Mouse (Mus musculus): Measurements from ENCODE around the gene Ldah. TPM values are rescaled to one million over a fixed set of nuclear protein-coding genes. Genes with fewer than 3 reads are reported as not detected.

Gene Ldah
- polyA plus RNA-seq, 1 experiment from 2014 or later, result 48.5 TPM

DNA sequence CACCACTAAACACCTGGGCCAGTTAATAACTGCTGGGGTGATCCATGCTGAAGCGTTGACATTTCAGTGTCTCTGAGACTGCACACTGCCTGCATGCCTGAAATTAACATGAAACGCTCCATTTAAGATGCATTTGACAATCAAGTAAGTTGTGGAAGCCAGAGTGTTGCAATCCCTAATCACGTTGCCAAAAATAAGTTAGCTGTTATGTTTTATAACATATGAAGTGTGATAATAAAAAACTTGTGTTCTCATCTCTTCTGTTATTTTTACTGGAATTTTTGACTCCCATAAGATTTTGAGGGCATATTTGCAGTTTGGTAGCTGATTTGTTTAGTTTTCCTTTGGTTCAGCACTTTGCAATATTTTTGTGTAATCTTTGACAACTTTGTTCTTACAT is 34.3 kb downstream of the Ldah start:
- Histone ChIP-seq H3K36me3 (ENCODE audit: insufficient read depth) (peaks cover 9% of the 10 kb centered on the region; the same call in 1 of the 2 replicates), H3K27me3 (ENCODE audit: insufficient read depth, low read length) (no peaks in the 10 kb centered on the region), H3K27ac (ENCODE audit: low read depth) (no peak overlapping the region), H3K9ac (no peak overlapping the region), H3K4me1 (ENCODE audit: insufficient read depth) (no peaks in the 10 kb centered on the region), H3K4me2 (no peak overlapping the region), H3K4me3 (ENCODE audit: low read depth, low read length) (no peak overlapping the region), H3K9me3 (ENCODE audit: low read depth, low read length) (no peaks in the 10 kb centered on the region)
- DNase-seq (peak; percentile 49), ATAC-seq (ENCODE audit: insufficient read depth) (no peak)
- TF ChIP-seq CTCF (IDR thresholded peaks at IDR 0.05; ENCODE audit: low read depth), result no peak
- 53% methylated on average over 3 of the region's 3 CpGs for WGBS

GRCm38 (mm10) chr12:8244746-8245145 is 36.8 kb downstream of the Ldah start:
- H3K36me3 ChIP-seq (ENCODE audit: insufficient read depth), result peaks cover 5% of the 10 kb centered on the region; the same call in 1 of the 2 replicates
- DNase-seq, result peak; percentile 44
- H3K9me3 ChIP-seq (ENCODE audit: low read depth, low read length), result no peaks in the 10 kb centered on the region
- no peak overlapping the region for H3K4me2 ChIP-seq
- TF ChIP-seq CTCF (IDR thresholded peaks at IDR 0.05; ENCODE audit: low read depth), result no peak
- ATAC-seq (ENCODE audit: insufficient read depth), result peak; percentile 52; the same call in 1 of the 2 replicates
- no peak overlapping the region for H3K4me3 ChIP-seq (ENCODE audit: low read depth, low read length)
- H3K9ac ChIP-seq, result no peak overlapping the region
- 36% methylated on average over 4 of the region's 4 CpGs for WGBS
- H3K27ac ChIP-seq (ENCODE audit: low read depth), result no peak overlapping the region
- H3K4me1 ChIP-seq (ENCODE audit: insufficient read depth), result no peaks in the 10 kb centered on the region
- no peaks in the 10 kb centered on the region for H3K27me3 ChIP-seq (ENCODE audit: insufficient read depth, low read length)

DNA sequence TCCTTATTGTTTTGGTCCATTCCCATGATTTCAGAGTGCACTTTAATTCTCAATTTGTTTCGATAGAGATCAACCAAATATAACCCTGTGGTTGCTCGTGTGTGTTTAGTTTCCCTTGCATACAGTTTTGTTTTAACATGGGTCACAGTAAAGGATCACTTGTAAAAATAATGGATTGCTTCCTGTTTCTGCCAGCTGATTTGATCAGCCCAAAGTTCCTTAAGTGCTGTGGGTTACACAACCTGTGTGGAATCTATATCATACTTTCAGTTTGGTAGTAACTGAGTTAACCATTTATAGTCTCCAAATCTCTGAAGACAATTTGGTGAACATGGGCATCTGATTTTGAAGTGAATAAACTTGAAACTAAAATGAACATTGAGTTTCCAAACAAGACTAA is 52.4 kb downstream of the Ldah start:
- no peak for TF ChIP-seq CTCF (IDR thresholded peaks at IDR 0.05; ENCODE audit: low read depth)
- Histone ChIP-seq H3K9me3 (ENCODE audit: low read depth, low read length) (no peaks in the 10 kb centered on the region), H3K36me3 (ENCODE audit: insufficient read depth) (no peaks in the 10 kb centered on the region), H3K4me2 (no peak overlapping the region), H3K4me1 (ENCODE audit: insufficient read depth) (no peaks in the 10 kb centered on the region), H3K4me3 (ENCODE audit: low read depth, low read length) (no peak overlapping the region), H3K9ac (no peak overlapping the region), H3K27ac (ENCODE audit: low read depth) (no peak overlapping the region), H3K27me3 (ENCODE audit: insufficient read depth, low read length) (no peaks in the 10 kb centered on the region)
- no peak for ATAC-seq (ENCODE audit: insufficient read depth)
- DNase-seq, result no peak
- 41% methylated on average over 2 of the region's 2 CpGs for WGBS

GRCm38 (mm10) chr12:8266311-8266710 is 58.4 kb downstream of the Ldah start:
- Histone ChIP-seq H3K27me3 (ENCODE audit: insufficient read depth, low read length) (no peaks in the 10 kb centered on the region), H3K27ac (ENCODE audit: low read depth) (no peak overlapping the region), H3K9ac (no peak overlapping the region), H3K36me3 (ENCODE audit: insufficient read depth) (no peaks in the 10 kb centered on the region), H3K4me3 (ENCODE audit: low read depth, low read length) (no peak overlapping the region), H3K4me2 (no peak overlapping the region), H3K4me1 (ENCODE audit: insufficient read depth) (no peaks in the 10 kb centered on the region), H3K9me3 (ENCODE audit: low read depth, low read length) (no peaks in the 10 kb centered on the region)
- ATAC-seq (ENCODE audit: insufficient read depth), result no peak
- WGBS, result 79% methylated on average over 7 of the region's 7 CpGs
- no peak for DNase-seq
- no peak for TF ChIP-seq CTCF (IDR thresholded peaks at IDR 0.05; ENCODE audit: low read depth)

- no peak overlapping the region for H3K4me3 ChIP-seq (ENCODE audit: low read depth, low read length)
- WGBS, result 92% methylated on average over 11 of the region's 11 CpGs
- no peaks in the 10 kb centered on the region for H3K4me1 ChIP-seq (ENCODE audit: insufficient read depth)
- no peaks in the 10 kb centered on the region for H3K27me3 ChIP-seq (ENCODE audit: insufficient read depth, low read length)
- no peak overlapping the region for H3K4me2 ChIP-seq
- no peak overlapping the region for H3K27ac ChIP-seq (ENCODE audit: low read depth)
- DNase-seq, result no peak
- no peak for ATAC-seq (ENCODE audit: insufficient read depth)
- TF ChIP-seq CTCF (IDR thresholded peaks at IDR 0.05; ENCODE audit: low read depth), result no peak
- no peaks in the 10 kb centered on the region for H3K9me3 ChIP-seq (ENCODE audit: low read depth, low read length)
- H3K9ac ChIP-seq, result no peak overlapping the region
- H3K36me3 ChIP-seq (ENCODE audit: insufficient read depth), result no peaks in the 10 kb centered on the region
Measured at GRCm38 (mm10) chr12:8269627-8270026, 61.7 kb downstream of the Ldah start.

- H3K27ac ChIP-seq (ENCODE audit: low read depth), result no peak overlapping the region
- no peak overlapping the region for H3K9ac ChIP-seq
- no peak overlapping the region for H3K4me2 ChIP-seq
- DNase-seq (no peak), ATAC-seq (ENCODE audit: insufficient read depth) (no peak)
- no peaks in the 10 kb centered on the region for H3K9me3 ChIP-seq (ENCODE audit: low read depth, low read length)
- no peaks in the 10 kb centered on the region for H3K27me3 ChIP-seq (ENCODE audit: insufficient read depth, low read length)
- H3K4me1 ChIP-seq (ENCODE audit: insufficient read depth), result no peaks in the 10 kb centered on the region
- TF ChIP-seq CTCF (IDR thresholded peaks at IDR 0.05; ENCODE audit: low read depth), result no peak
- no peak overlapping the region for H3K4me3 ChIP-seq (ENCODE audit: low read depth, low read length)
- no peaks in the 10 kb centered on the region for H3K36me3 ChIP-seq (ENCODE audit: insufficient read depth)
- 67% methylated on average over 2 of the region's 2 CpGs for WGBS
Measured at GRCm38 (mm10) chr12:8271405-8271804, 63.5 kb downstream of the Ldah start.

GRCm38 (mm10) chr12:8273471-8274171 is 65.7 kb downstream of the Ldah start:
- Histone ChIP-seq H3K4me2 (no peak overlapping the region), H3K4me1 (ENCODE audit: insufficient read depth) (no peaks in the 10 kb centered on the region)
- 74% methylated on average over 6 of the region's 6 CpGs for WGBS

More at GRCm38 (mm10) chr12:8273471-8274171, 65.7 kb downstream of the Ldah start:
- DNase-seq, result no peak
- Histone ChIP-seq H3K27ac (ENCODE audit: low read depth) (no peak overlapping the region), H3K9me3 (ENCODE audit: low read depth, low read length) (no peaks in the 10 kb centered on the region), H3K27me3 (ENCODE audit: insufficient read depth, low read length) (no peaks in the 10 kb centered on the region), H3K4me3 (ENCODE audit: low read depth, low read length) (no peak overlapping the region), H3K9ac (no peak overlapping the region), H3K36me3 (ENCODE audit: insufficient read depth) (peaks cover 5% of the 10 kb centered on the region; the same call in 1 of the 2 replicates)
- ATAC-seq (ENCODE audit: insufficient read depth), result no peak
- no peak for TF ChIP-seq CTCF (IDR thresholded peaks at IDR 0.05; ENCODE audit: low read depth)

Measured in lung, embryonic 14.5 days (tissue).